Mouse (Mus musculus) midbrain, embryonic 13.5 days (tissue): ENCODE results near the gene Snx10. TPM values are rescaled to one million over a fixed set of nuclear protein-coding genes. Genes with fewer than 3 reads are reported as not detected.
"Not testable (repeated sequence)": the region's sequence is repeated elsewhere in the genome, so short reads cannot be mapped to it uniquely, and the experiment has no call there.

Source experiments
- ATAC-seq: fragments of 200-750 bp; cut with Nextera tagmentation; 2 replicates; pipeline ENCODE4 v1.8.0; 2017; ENCODE audit warnings: mild to moderate bottlenecking, moderate TSS enrichment, moderate library complexity
- H3K27ac ChIP-seq: fragments of 300-500 bp; sonication (generic); 2 replicates; pipeline ENCODE4 v1.5.1; 2015; ENCODE audit warnings: inconsistent platforms, mild to moderate bottlenecking, moderate library complexity
- H3K27me3 ChIP-seq: fragments of 300-500 bp; sonication (generic); 2 replicates; pipeline ENCODE4 v1.6.1; 2015; ENCODE audit warnings: mild to moderate bottlenecking, inconsistent platforms
- H3K36me3 ChIP-seq: fragments of 300-500 bp; sonication (generic); 2 replicates; pipeline ENCODE4 v1.6.1; 2015; ENCODE audit warnings: mild to moderate bottlenecking, inconsistent platforms
- H3K4me1 ChIP-seq: fragments of 300-500 bp; sonication (generic); replicated peaks from 2 replicates; pipeline ENCODE4 v1.6.1; 2015; ENCODE audit warnings: inconsistent platforms
- H3K4me2 ChIP-seq: fragments of 300-500 bp; sonication (generic); replicated peaks from 2 replicates; pipeline ENCODE4 v1.6.1; 2015; ENCODE audit warnings: moderate library complexity, mild to moderate bottlenecking, inconsistent platforms
- H3K4me3 ChIP-seq: fragments of 300-500 bp; sonication (generic); replicated peaks from 2 replicates; pipeline ENCODE4 v1.5.1; 2015; ENCODE audit warnings: mild to moderate bottlenecking, inconsistent platforms
- H3K9ac ChIP-seq: fragments of 300-500 bp; sonication (generic); replicated peaks from 2 replicates; pipeline ENCODE4 v1.6.1; 2015; ENCODE audit warnings: mild to moderate bottlenecking, inconsistent platforms
- H3K9me3 ChIP-seq: fragments of 300-500 bp; sonication (generic); 2 replicates; pipeline ENCODE4 v1.6.1; 2016; ENCODE audit warnings: mild to moderate bottlenecking, inconsistent platforms
- WGBS: fragments of 180-500 bp; shearing (Covaris S2); methylation state at CpG from one replicate; pipeline ENCODE4 v1.1.7; 2015; 5-methylcytosine and 5-hydroxymethylcytosine counted together
- polyA plus RNA-seq: library from polyadenylated mRNA; unstranded; fragments of >200 nt; fragmentation: Nextera tagmentation; extraction: Ambion mirVana; gene quantifications from 2 replicates; pipeline ENCODE4 v1.2.1, GENCODE M21; 2015

The Snx10 gene
- polyA plus RNA-seq = 48.7 and 49.6 TPM in 2 replicates

GRCm38 (mm10) chr6:51523807-51524320 is at the start of gene Snx10:
TSS of gene Snx10 (plus strand) at chr6:51523901.
- ATAC-seq = peak; percentile 84
- Histone ChIP-seq H3K9me3 (no peaks in the 10 kb centered on the region), H3K4me1 (peaks cover 19% of the 10 kb centered on the region), H3K4me3 (peak within 1 kb of the TSS; percentile 82), H3K36me3 (no peaks in the 10 kb centered on the region), H3K4me2 (peak within 1 kb of the TSS; percentile 70), H3K27ac (peak within 1 kb of the TSS; percentile 77), H3K9ac (peak within 1 kb of the TSS; percentile 89), H3K27me3 (no peaks in the 10 kb centered on the region)
- WGBS = under 1% methylated on average over 47 of the region's 47 CpGs

GRCm38 (mm10) chr6:51479136-51479731 is 44.5 kb upstream of the Snx10 start:
- peaks cover 71% of the 10 kb centered on the region for H3K36me3 ChIP-seq
- no peak overlapping the region for H3K4me2 ChIP-seq
- H3K4me3 ChIP-seq = no peak overlapping the region
- H3K4me1 ChIP-seq = peaks cover 5% of the 10 kb centered on the region; the same call in 1 of the 2 replicates
- no peak for ATAC-seq
- H3K27ac ChIP-seq = no peak overlapping the region
- H3K27me3 ChIP-seq = no peaks in the 10 kb centered on the region
- WGBS = 93% methylated on average over 4 of the region's 4 CpGs
- H3K9me3 ChIP-seq = no peaks in the 10 kb centered on the region
- H3K9ac ChIP-seq = no peak overlapping the region

GRCm38 (mm10) chr6:51481548-51481947 is 42.2 kb upstream of the Snx10 start:
- no peak overlapping the region for H3K9ac ChIP-seq
- no peaks in the 10 kb centered on the region for H3K9me3 ChIP-seq
- no peak overlapping the region for H3K4me3 ChIP-seq
- H3K4me2 ChIP-seq = no peak overlapping the region
- no peak for ATAC-seq
- no peak overlapping the region for H3K27ac ChIP-seq
- WGBS = 94% methylated on average over 8 of the region's 8 CpGs
- no peaks in the 10 kb centered on the region for H3K27me3 ChIP-seq
- H3K4me1 ChIP-seq = no peaks in the 10 kb centered on the region
- peaks cover 59% of the 10 kb centered on the region for H3K36me3 ChIP-seq

- Histone ChIP-seq H3K27ac (no peak overlapping the region), H3K4me1 (no peaks in the 10 kb centered on the region), H3K4me2 (no peak overlapping the region), H3K9ac (no peak overlapping the region), H3K27me3 (no peaks in the 10 kb centered on the region), H3K36me3 (peaks cover 54% of the 10 kb centered on the region), H3K9me3 (no peaks in the 10 kb centered on the region), H3K4me3 (no peak overlapping the region)
- WGBS = 93% methylated on average over 3 of the region's 3 CpGs
- no peak for ATAC-seq
These were observed 39.8 kb upstream of the Snx10 start for GRCm38 (mm10) chr6:51483861-51484260.

- H3K4me2 ChIP-seq, H3K27me3 ChIP-seq, H3K27ac ChIP-seq, H3K9me3 ChIP-seq, H3K4me3 ChIP-seq, H3K4me1 ChIP-seq, H3K9ac ChIP-seq, ATAC-seq: not testable (repeated sequence)
- peaks cover 47% of the 10 kb centered on the region for H3K36me3 ChIP-seq
- WGBS = 90% methylated on average over 8 of the region's 8 CpGs
These were observed 39.1 kb upstream of the Snx10 start for GRCm38 (mm10) chr6:51484556-51484955.

- peaks cover 36% of the 10 kb centered on the region for H3K36me3 ChIP-seq
- no peak overlapping the region for H3K9ac ChIP-seq
- no peak overlapping the region for H3K27ac ChIP-seq
- ATAC-seq = no peak
- WGBS = 49% methylated on average over 2 of the region's 2 CpGs
- H3K4me3 ChIP-seq = no peak overlapping the region
- H3K4me2 ChIP-seq = no peak overlapping the region
- H3K9me3 ChIP-seq = no peaks in the 10 kb centered on the region
- no peaks in the 10 kb centered on the region for H3K4me1 ChIP-seq
- no peaks in the 10 kb centered on the region for H3K27me3 ChIP-seq
These were observed 38.1 kb upstream of the Snx10 start for GRCm38 (mm10) chr6:51485646-51486045.

- no peak overlapping the region for H3K27ac ChIP-seq
These were observed 37.5 kb upstream of the Snx10 start for GRCm38 (mm10) chr6:51486076-51486710.

GRCm38 (mm10) chr6:51486731-51487130 is 37.0 kb upstream of the Snx10 start:
- Histone ChIP-seq H3K4me3 (no peak overlapping the region), H3K9ac (no peak overlapping the region), H3K4me1 (no peaks in the 10 kb centered on the region), H3K4me2 (no peak overlapping the region), H3K27me3 (no peaks in the 10 kb centered on the region), H3K36me3 (peaks cover 25% of the 10 kb centered on the region), H3K9me3 (no peaks in the 10 kb centered on the region), H3K27ac (no peak overlapping the region)
- 92% methylated on average over 5 of the region's 5 CpGs for WGBS
- no peak for ATAC-seq

More at GRCm38 (mm10) chr6:51486076-51486710, 37.5 kb upstream of the Snx10 start:
- Histone ChIP-seq H3K4me3 (no peak overlapping the region), H3K36me3 (peaks cover 31% of the 10 kb centered on the region), H3K9ac (no peak overlapping the region), H3K27me3 (no peaks in the 10 kb centered on the region), H3K4me1 (no peaks in the 10 kb centered on the region), H3K9me3 (no peaks in the 10 kb centered on the region), H3K4me2 (no peak overlapping the region)
- no peak for ATAC-seq
- 79% methylated on average over 7 of the region's 7 CpGs for WGBS

- H3K27me3 ChIP-seq = no peaks in the 10 kb centered on the region
- no peak overlapping the region for H3K9ac ChIP-seq
- no peak overlapping the region for H3K27ac ChIP-seq
- 79% methylated on average over 2 of the region's 2 CpGs for WGBS
- H3K36me3 ChIP-seq = 0 out of 2 replicates have a peak, but pooled peaks cover 7% of the 10 kb centered on the region
- no peak overlapping the region for H3K4me2 ChIP-seq
- no peaks in the 10 kb centered on the region for H3K9me3 ChIP-seq
- no peak for ATAC-seq
- no peaks in the 10 kb centered on the region for H3K4me1 ChIP-seq
- H3K4me3 ChIP-seq = no peak overlapping the region
These were observed 33.9 kb upstream of the Snx10 start for GRCm38 (mm10) chr6:51489787-51490186.

- H3K4me1 ChIP-seq = no peaks in the 10 kb centered on the region
- H3K4me3 ChIP-seq = no peak overlapping the region
- no peak for ATAC-seq
- no peak overlapping the region for H3K9ac ChIP-seq
- no peak overlapping the region for H3K4me2 ChIP-seq
- WGBS = 80% methylated on average over 8 of the region's 8 CpGs
- H3K36me3 ChIP-seq = no peaks in the 10 kb centered on the region
- no peak overlapping the region for H3K27ac ChIP-seq
- no peaks in the 10 kb centered on the region for H3K9me3 ChIP-seq
- H3K27me3 ChIP-seq = no peaks in the 10 kb centered on the region
These were observed 26.2 kb upstream of the Snx10 start for GRCm38 (mm10) chr6:51497321-51498111.

- 57% methylated on average over 1 of the region's 1 CpGs for WGBS
- no peak for ATAC-seq
These were observed 18.0 kb upstream of the Snx10 start for GRCm38 (mm10) chr6:51505671-51506070.

GRCm38 (mm10) chr6:51507556-51507955 is 16.1 kb upstream of the Snx10 start:
- ATAC-seq = no peak
- Histone ChIP-seq H3K27ac (no peak overlapping the region), H3K9ac (no peak overlapping the region), H3K4me3 (no peak overlapping the region), H3K4me2 (no peak overlapping the region), H3K4me1 (0 out of 2 replicates have a peak, but pooled peaks cover 8% of the 10 kb centered on the region), H3K9me3 (no peaks in the 10 kb centered on the region), H3K36me3 (no peaks in the 10 kb centered on the region), H3K27me3 (no peaks in the 10 kb centered on the region)
- WGBS = 57% methylated on average over 2 of the region's 2 CpGs

More at GRCm38 (mm10) chr6:51505671-51506070, 18.0 kb upstream of the Snx10 start:
- H3K9ac ChIP-seq = no peak overlapping the region
- no peak overlapping the region for H3K4me2 ChIP-seq
- H3K9me3 ChIP-seq = no peaks in the 10 kb centered on the region
- H3K36me3 ChIP-seq = no peaks in the 10 kb centered on the region
- H3K4me3 ChIP-seq = no peak overlapping the region
- H3K27ac ChIP-seq = no peak overlapping the region
- H3K27me3 ChIP-seq = no peaks in the 10 kb centered on the region
- H3K4me1 ChIP-seq = 0 out of 2 replicates have a peak, but pooled peaks cover 8% of the 10 kb centered on the region
